Mouse (Mus musculus) adrenal gland, adult 2 months (tissue): ENCODE measurements around the gene Tapbpl. TPM values are rescaled to one million over a fixed set of nuclear protein-coding genes. Genes with fewer than 3 reads are reported as not detected.
"Not testable (repeated sequence)": the region's sequence is repeated elsewhere in the genome, so short reads cannot be mapped to it uniquely, and the experiment has no call there.

Experiments
- DNase-seq: peaks from one replicate; pipeline ENCODE4 v3.0.0; 2021
- long read RNA-seq: library from polyadenylated mRNA; stranded (forward); transcript quantifications from one replicate; pipeline ENCODE4 v2.0.0, GENCODE M21; 2021
- polyA plus RNA-seq: library from polyadenylated mRNA; depleted of rRNA; stranded (reverse); fragments of >200 nt; gene quantifications from 2 replicates; pipeline ENCODE4 v1.2.3, GENCODE M21; 2012; rRNA removed
- total RNA-seq, 2 experiments: library from RNA; stranded (reverse); gene quantifications; 2 replicates each; pipeline ENCODE4 v1.2.3; 2021

The Tapbpl gene
- total RNA-seq (10 to 100 TPM; 11.3 to 15.6 TPM), polyA plus RNA-seq (12.0 and 12.1 TPM in 2 replicates)
- long read RNA-seq, transcript Tapbpl-201 (7 exons, 2,352 nt) = major isoform, 10 of 17 reads
- long read RNA-seq, partial matches to known transcripts = 3 of 17 reads
- long read RNA-seq, other reads (novel, unspliced or antisense) = 4 of 17 reads

DNA sequence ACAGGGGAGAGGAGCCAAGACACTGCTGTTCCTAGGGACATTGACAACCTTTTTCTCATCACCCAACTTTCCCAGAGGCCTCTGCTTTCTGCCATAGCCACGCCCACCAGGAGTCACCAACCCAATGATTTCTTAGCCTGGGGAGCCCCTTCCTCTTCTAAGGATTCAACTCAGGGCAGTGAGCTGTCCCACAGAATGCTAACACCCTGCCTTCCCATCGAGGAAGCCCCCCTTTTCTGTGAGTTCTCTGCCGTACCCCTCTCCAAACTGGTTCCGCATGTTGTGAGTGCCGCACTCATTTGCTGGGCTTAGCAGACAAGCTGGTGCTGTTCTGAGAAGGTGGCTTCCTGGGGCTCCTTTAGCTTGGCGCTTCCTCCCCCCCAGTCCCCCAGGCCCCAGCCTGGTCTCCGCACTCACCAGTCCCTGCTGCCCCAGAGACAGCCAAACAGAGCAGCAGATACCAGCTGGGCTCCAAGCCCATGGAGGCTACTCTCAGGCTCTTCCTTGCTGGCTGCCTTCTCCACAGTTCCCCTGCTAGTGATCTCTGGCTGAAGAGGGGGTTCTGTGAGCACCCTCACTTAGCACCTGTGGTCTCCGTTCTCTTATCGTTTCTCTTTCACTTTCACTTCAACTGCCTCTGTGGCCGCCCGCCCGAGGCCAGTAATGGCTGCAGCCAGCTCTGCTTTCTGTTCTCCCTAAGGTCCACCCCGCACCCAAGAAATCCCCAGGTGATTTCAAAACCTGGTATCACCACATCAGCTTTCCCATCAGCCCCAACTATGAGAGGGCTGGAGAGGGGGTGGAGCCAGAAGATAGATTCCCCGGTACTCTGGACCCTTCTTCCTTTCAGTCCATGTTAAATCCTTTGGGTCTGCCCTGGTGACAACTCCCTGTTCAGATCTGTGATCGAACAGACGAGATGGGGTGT is at the start of gene Tapbpl:
TSS of gene Tapbpl (minus strand) at position 744 of the 928 bp plus-strand sequence.
- peak; percentile 81 for DNase-seq

DNA sequence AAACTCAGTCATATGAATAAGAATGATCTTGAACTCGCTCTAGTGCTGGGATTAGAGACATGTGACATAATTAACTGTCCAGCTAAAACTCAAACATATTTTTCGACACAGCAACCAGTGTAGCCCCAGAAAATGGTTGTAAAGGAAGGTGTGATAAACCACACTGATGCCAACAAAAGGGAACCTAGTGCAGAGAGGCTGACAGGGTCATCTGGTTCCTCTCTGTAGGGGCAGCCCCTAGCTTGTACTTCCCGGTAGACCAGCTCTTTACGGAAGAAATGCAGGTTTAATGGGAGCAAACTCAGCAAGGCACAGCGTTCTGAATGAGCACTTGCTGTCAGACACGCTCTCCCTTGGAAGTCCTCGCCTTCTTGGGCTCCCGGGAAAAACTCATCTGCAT is 48.1 kb upstream of the Tapbpl start:
- no peak for DNase-seq

DNA sequence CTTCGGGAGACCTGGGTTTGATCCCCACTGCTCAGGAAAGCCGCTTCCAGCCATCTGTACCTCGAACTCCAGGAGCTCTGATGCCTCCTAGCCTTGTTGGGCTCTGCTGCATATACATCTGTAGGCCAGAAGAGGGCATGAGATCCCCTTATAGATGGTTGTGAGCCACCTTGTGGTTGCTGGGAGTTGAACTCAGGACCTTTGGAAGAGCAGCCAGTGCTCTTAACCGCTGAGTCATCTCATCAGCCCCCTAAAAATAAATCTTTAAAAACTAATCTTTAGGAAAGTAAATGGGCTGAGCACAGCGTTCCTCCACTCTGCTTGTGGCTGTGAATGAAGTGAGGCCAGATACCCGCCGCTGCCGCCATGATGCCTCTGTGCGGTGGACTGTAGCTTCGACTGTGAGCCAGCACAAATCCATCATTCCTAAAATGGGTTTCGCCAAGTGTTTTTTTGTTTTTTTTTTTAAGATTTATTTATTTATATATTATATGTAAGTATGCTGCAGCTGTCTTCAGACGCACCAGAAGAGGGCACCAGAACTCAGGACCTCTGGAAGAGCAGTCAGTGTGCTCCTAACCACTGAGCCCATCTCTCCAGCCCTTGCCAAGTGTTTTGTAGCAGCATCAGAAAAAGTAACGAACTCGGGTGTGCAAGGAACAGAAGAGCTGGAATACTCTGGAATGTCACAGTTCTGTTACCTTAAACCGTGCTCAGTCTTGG is 43.3 kb upstream of the Tapbpl start:
- DNase-seq = peak; percentile 43

DNA sequence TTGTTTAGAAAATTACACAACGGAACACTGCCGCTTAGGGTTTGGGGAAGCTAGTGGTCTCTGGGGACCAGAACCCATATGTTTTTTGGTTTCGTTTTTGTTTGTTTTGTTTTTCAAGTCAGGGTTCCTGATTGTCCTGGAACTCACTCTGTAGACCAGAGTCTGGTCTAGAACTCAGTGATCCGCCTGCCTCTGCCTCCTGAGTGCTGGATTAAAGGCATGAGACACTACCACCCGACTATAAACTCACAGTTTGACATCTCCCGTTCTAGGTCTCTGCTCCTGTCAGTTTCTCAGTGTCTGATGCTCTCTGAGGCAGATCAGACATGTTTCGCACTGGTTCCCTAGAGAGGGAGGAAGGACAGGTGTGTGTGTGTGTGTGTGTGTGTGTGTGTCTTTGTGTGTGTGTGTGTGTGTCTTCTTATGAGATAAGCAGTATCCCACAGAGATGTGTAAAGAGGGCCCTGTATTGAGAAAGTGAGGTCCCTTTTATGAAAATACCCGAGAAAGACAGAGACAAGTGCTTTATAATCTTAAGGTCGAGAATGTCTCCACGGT is 40.6 kb upstream of the Tapbpl start:
- DNase-seq = no peak

DNA sequence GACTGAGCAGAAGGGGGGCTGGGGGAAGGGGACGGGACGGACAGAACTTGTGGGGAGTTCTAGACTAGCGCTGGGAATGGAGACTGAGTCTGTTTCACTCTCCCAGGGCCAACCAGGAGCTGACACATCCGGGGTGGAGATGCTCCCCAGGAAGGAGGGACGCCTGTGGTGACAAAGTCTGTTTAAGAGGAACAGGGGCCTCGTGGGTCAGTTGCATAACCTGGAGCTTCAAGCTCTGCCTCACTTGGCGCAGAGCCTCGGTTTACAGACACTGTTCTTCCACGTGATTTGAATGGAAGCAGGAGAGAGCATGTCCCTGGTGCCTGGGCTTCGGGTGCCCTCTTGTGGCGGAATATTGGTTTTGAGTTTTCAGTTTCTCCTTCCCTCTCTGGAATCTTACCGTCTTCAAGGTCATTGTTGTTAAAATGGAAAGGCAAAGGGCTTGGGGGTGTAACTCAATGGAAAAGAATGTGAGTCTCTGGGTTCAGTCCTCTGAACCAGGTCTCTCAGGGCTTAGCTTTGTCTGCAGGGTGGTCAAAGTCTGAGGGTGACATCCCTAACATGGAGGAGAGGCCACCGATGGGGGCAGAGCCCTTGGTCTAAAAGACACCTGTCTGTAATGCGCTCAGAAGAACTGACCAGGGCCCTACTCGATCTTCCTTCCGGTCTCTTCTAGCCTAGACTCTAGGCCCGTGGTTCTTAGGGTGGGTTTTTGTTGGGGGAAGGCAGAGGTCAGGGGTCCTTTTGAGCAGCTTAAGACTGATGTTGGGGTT is 40.0 kb upstream of the Tapbpl start:
- DNase-seq = peak; percentile 93

DNA sequence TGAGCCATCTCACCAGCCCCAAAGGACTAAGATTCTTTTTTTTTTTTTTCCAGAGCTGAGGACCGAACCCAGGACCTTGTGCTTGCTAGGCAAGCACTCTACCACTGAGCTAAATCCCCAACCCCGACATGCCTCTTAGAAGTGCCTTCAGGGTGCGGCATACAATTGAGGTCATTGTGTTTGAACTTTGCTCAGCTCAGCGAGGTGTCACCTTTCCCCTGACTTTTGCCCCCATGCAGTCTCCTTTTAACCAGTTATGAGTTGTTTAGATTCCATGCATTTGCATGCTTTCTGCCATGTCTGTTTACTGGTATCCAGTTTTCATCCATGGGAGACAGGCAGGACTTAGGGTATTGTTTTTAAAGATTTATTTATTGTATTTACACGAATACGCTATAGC is 37.1 kb upstream of the Tapbpl start:
- no peak for DNase-seq

DNA sequence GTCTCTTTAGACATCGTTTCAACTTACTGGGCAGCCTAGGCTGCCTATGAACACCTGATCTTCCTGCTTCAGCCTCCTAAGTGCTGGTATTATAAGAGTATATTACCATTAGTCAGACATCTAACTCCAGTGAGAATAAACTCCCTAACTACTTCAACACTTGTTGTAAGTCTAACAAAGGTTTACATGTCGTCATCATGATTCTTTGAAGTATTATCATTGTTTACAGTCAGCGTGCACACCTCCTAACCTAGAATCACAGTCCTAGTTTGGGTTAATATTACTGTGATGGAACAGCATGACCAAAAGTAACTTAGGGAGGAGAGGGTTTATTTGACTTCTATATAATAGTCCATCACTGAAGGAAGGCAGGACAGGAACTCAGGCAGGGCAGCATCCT is 35.8 kb upstream of the Tapbpl start:
- no peak for DNase-seq

DNA sequence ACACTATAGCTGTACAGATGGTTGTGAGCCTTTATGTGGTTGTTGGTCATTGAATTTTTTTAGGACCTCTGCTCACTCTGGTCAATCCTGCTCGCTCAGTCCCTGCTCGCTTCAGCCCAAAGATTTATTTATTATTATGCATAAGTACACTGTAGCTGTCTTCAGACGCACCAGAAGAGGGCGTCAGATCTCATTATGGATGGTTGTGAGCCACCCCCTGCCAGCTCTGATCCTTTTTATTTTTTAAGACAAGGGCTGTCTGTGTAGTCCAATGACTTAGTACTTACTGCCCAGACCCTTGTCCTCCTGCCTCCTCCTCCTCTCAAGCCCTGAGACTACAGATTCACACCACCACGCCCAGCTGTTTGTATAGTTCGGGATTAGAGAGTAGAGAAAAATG is 34.9 kb upstream of the Tapbpl start:
- not testable (repeated sequence) for DNase-seq

DNA sequence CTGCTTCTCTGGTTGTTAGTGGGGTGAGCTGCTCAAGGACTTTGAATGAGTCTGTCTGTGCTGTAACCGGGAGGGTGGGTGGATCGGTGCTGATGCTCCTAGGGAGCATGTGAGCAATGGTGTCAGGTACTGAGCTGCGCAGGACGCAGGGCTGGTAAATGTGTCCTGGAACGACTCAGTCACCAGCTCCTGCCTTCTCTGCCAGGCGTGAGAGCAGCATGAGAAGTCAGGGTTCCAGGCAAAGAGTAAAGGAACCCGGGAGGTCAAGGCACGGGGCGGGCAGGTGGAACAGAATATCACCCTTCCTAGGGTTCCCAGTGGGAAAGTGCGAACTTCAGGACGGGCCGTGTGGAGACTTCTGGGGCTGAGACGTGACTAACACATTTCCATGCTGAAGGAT is 34.4 kb upstream of the Tapbpl start:
- no peak for DNase-seq

DNA sequence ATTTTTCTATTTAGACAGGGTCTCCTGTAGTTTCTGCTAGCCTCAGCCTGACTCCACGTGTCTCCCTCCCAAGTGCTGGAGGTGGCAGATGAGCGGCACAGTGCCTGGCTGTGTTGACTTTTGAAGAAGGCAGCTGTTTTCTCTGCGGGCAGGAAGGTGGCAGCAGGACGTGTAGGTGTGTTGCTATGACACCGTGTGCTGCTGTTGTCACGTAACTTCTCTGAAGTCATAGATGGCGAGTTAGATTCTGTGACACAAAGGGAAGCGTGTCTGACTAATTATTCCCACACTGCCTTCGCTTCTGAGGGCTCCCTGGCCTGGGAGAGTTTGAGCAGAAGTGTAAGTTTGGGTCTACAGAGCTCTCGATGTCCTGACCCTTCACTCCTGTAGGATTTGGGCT is 33.6 kb upstream of the Tapbpl start:
- no peak for DNase-seq

DNA sequence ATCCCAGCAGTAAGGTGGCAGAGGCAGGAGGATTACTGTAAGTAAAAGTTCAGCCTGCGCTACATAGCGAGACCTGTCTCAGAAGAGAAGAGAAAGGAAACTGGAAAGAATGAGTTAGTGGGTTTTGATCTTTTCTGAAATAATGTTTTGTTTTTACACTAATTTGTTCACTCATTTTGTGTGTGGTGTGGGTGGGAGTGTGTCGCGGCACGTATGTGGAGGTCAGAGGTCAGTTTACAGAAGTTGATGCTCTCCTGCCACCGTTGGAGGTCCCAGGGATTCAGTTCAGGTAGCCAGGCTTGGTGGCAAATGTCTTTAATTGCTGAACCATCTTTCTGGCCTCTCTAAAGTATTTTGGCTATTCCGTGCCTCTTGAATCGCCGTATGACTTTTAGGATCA is 32.6 kb upstream of the Tapbpl start:
- DNase-seq = no peak

DNA sequence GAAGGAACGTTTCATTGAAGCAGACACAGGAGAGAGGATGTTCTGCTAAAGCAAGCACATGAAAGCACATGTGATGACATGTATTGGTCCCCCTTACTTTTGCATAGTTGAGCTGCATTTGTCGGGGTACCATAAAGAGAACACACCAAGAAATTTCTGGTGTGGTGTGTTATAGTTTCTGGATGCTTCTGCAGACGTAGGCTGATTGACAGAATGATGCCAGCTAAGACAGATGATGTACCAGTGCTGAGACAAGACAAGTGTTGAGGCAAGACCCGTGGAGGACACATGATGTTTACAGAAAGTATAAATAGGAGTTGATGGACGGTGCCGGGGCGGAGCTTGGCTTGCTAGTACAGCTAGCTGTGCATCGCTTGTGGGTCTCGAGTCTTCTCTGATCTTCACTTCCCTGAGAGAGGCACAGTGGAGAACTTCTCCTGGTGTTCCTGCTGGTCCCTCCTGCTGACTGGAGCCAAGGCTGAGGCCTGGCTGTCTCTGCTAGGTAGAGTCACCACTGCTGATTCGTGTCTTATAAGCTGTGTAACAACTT is 28.4 kb upstream of the Tapbpl start:
- no peak for DNase-seq

DNA sequence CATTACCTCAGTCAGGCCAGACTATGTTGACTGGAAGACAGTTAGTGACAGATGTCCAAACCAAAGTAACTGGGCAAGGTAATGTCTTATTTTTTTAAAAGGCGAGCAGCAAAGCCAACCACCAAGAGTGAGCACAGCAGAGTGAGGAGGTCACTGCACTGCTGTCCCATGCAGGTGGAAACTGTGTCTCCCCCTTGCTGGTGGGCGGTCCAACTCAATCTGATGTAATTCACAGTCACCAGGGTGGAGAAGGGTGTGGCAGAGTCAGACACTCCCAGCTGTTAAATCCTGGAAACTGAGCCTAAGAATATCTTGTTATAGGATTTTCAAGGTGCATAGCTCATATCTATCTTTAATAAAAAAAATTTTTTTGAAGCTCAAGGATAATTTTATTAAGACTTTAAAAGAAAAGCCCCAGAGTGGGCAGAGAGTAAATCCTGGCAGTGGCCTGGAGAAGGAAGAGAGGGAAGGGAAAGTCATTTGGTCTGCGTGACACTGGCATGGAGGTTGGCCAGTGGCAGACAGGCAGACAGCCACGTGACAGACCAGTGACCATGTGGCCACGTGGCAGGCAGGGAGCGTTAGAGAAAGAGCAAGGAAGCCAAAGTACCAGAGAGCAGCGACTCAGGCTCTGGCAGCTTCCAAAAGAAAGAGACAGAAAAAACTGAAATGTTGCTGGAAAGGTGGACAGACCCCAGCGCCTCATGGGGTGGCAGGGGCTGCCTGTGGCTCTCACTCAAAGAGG is 24.7 kb upstream of the Tapbpl start:
- DNase-seq = peak; percentile 71

DNA sequence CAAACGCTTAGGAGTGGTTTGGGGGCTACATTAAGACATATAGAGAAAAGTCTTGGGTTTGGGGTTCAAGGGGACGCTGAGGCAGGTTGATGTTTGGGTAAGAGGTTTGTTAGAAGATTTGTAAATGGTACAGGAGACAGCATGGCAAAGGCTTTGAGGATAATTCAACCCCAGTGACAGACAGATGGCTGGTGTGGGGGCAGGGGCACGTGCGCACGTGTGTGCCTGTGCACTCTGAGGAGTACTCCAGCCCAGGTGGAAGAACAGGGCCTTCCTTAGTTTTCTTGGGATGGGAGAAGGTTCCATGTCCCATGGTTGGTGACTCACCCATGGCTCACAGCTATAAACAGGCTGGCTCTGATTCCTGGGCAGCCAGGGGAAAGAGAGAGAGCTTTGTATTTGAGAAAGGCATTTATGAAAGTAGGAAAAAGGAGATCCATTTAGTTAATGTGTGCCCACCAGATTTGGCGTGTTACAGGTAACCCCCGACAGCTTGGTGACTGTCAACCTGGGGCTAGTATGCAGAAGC is 23.9 kb upstream of the Tapbpl start:
- no peak for DNase-seq

DNA sequence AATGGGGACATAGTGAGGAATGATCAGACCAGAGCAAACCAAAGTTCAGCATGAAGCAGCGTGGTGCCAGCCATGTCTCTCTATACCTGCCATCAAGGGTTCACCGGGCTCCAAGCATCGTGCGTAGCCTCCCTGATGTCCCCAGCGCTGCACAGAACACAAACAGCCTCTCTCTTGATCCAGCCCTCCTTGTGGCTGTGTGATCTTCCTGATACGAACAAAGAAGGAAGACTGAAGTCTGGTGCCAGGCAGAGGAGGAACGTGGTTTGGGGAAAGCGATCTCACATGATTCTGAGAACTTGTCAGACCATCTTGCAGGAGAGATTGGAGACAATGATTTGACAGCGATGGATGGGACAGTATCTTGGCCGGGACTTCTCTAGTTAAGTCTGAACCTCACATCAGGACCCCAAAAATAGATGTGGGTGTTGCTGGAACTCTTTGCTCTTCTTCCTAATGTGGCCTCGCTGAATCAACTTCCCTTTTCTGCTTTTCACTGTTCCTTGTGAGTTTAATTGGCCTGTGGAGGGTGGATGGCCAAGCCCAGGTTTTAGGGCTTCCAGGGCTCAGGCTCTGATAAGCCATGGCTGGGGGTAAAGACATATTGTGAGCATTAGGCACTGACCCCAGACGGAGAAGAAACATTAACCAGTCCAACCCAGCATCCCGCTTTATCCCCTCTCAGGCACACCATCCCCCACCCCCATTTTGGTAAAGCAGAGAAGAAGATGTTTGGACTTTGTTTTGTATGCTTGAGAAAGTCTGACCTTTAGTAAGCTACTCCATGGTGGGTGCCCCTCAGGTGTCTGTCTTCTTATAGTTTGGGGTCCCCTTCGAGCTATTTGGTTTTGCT is 22.4 kb upstream of the Tapbpl start:
- DNase-seq = no peak

DNA sequence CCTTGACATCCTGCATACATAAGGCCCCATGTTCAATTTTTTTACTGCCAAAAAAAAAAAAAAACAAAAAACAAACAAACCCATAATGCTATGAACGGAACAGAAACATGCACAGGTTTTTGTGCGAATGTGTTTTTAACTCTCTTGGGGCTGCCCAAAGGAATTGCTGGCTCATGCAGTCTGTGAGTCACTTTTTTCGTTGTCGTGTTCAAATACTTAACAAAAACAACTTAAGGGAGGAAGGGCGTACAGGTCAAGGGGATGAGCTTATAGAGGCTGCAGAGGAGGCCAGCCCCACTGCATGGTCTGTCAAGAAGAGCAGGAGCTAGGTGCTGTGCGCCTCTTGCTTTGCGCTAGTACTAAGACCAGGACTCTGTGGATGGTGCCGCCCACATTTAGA is 21.1 kb upstream of the Tapbpl start:
- no peak for DNase-seq

DNA sequence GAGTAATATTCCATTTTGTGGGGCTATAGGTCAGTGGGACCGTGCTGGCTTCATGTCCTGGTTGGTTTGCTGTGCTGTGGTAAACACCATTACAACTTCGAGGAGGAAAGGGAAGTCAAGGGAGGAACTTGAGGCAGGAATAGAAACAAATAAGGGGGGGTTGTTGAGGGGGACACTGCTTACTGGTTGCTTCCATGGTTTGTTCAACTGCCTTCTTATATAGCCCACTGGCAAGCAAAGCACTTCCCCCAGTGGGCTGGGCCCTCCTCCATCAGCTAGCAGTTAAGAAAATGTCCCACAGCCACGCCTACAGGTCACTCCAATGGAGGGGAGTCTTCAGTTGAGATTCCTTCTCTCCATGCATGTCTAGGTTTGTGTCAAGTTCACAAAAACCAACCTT is 20.6 kb upstream of the Tapbpl start:
- no peak for DNase-seq

DNA sequence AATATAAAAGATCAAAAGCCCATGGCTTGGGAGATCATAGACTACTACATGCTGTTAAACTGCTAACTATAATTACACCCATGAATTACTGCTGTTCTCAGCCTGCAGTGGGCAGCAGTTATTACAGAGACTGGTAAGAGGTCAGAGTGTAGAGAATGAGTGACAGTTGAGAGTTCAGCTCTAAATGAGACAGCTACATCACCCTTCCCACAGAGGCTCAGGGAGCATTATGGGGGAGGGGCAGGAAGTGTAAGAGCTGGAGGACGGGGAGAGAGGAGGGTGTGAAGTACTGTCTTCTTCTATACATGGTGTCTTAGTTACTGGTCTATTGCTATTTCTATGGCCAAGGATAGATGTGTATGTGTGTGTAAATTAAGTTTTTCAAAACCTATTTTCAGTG is 12.9 kb upstream of the Tapbpl start:
- no peak for DNase-seq

DNA sequence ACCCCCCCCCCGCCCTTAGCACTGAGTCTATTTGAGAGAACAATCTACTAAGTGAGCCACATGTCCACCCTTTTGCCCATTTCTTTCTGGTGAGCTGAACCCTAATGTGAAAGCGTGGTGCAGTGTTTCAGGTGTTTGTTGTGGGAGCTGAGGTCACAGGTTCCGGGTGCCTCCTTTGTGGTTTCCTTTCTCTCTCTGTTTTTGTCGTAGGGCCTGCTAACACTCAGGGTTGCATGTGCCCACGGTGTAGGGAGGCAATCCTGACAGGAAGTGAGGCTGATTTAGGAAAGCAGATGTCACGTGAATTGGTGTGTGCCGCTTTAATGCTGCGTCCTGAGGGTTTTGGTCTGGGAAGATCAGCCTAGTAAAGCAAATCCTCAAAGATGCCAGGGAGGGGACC is 9.9 kb upstream of the Tapbpl start:
- no peak for DNase-seq

DNA sequence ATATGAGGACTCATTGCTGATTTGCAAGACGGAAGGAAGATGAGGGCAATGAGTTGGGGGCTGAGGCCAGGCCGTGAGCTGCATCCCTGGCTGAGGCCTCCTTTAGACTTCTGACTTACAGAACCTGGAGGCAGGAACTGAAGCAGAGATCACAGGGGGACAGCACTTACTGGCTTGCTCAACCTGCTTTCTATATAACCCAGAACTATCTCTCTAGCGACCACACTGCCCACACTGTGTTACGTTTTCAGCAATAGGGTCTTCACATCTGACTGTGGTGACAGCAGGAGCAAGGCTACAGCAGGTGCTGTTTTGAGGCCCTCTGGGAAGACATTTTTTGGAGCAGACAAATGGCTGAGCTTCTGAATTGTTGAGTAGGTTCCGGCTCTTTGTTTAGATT is 9.0 kb upstream of the Tapbpl start:
- no peak for DNase-seq
